Mouse (Mus musculus) lung, embryonic 15.5 days (tissue): ENCODE results near the gene Sycp2l. TPM values are rescaled to one million over a fixed set of nuclear protein-coding genes. Genes with fewer than 3 reads are reported as not detected.

Source experiments
- ATAC-seq: fragments of 200-750 bp; cut with Nextera tagmentation; 2 replicates; pipeline ENCODE4 v1.8.0; 2017; ENCODE audit warnings: moderate number of reproducible peaks, borderline replicate concordance; ENCODE audit not compliant: low FRiP score, low TSS enrichment; ENCODE audit errors: extremely low read depth
- H3K27ac ChIP-seq: fragments of 300-500 bp; sonication (generic); 2 replicates; pipeline ENCODE4 v1.5.1; 2015; ENCODE audit warnings: moderate library complexity, mild to moderate bottlenecking, inconsistent platforms
- H3K27me3 ChIP-seq: fragments of 300-500 bp; sonication (generic); 2 replicates; pipeline ENCODE4 v1.6.1; 2015; ENCODE audit warnings: inconsistent platforms
- H3K36me3 ChIP-seq: fragments of 300-500 bp; sonication (generic); 2 replicates; pipeline ENCODE4 v1.6.1; 2015; ENCODE audit warnings: inconsistent platforms
- H3K4me1 ChIP-seq: fragments of 300-500 bp; sonication (generic); 2 replicates; pipeline ENCODE4 v1.6.1; 2015; ENCODE audit warnings: inconsistent platforms
- H3K4me2 ChIP-seq: fragments of 300-500 bp; sonication (generic); 2 replicates; pipeline ENCODE4 v1.6.1; 2015; ENCODE audit warnings: inconsistent platforms, mild to moderate bottlenecking, moderate library complexity
- H3K4me3 ChIP-seq: fragments of 300-500 bp; sonication (generic); 2 replicates; pipeline ENCODE4 v1.5.1; 2015; ENCODE audit warnings: mild to moderate bottlenecking, inconsistent platforms
- H3K9ac ChIP-seq: fragments of 300-500 bp; sonication (generic); 2 replicates; pipeline ENCODE4 v1.6.1; 2015; ENCODE audit warnings: inconsistent platforms
- H3K9me3 ChIP-seq: fragments of 300-500 bp; sonication (generic); 2 replicates; pipeline ENCODE4 v1.6.1; 2016; ENCODE audit warnings: inconsistent platforms
- WGBS: fragments of 180-500 bp; shearing (Covaris S2); methylation state at CpG from one replicate; pipeline ENCODE4 v1.1.7; 2015; 5-methylcytosine and 5-hydroxymethylcytosine counted together
- polyA plus RNA-seq: library from polyadenylated mRNA; unstranded; fragments of >200 nt; fragmentation: Nextera tagmentation; extraction: Ambion mirVana; gene quantifications from 2 replicates; pipeline ENCODE4 v1.2.1, GENCODE M21; 2015

Sycp2l gene
- polyA plus RNA-seq, 1 experiment from 2014 or later = not detected

GRCm38 (mm10) chr13:41211276-41211675, 97.2 kb downstream of the Sycp2l start:
- WGBS = 78% methylated on average over 4 of the region's 4 CpGs

GRCm38 (mm10) chr13:41212558-41213322, 98.6 kb downstream of the Sycp2l start:
- Histone ChIP-seq H3K36me3 (no peaks in the 10 kb centered on the region), H3K4me1 (peaks cover 15% of the 10 kb centered on the region), H3K27ac (peak overlapping the region; percentile 41; the same call in 1 of the 2 replicates), H3K27me3 (no peaks in the 10 kb centered on the region), H3K9ac (no peak overlapping the region), H3K9me3 (no peaks in the 10 kb centered on the region), H3K4me2 (no peak overlapping the region), H3K4me3 (no peak overlapping the region)
- 33% methylated on average over 6 of the region's 6 CpGs for WGBS
- no peak for ATAC-seq

More at GRCm38 (mm10) chr13:41211276-41211675, 97.2 kb downstream of the Sycp2l start:
- no peak overlapping the region for H3K4me2 ChIP-seq
- H3K9ac ChIP-seq = no peak overlapping the region
- H3K4me3 ChIP-seq = no peak overlapping the region
- H3K27me3 ChIP-seq = no peaks in the 10 kb centered on the region
- H3K36me3 ChIP-seq = no peaks in the 10 kb centered on the region
- H3K9me3 ChIP-seq = no peaks in the 10 kb centered on the region
- H3K27ac ChIP-seq = no peak overlapping the region
- no peak for ATAC-seq
- H3K4me1 ChIP-seq = peaks cover 15% of the 10 kb centered on the region

- Histone ChIP-seq H3K4me1 (peaks cover 15% of the 10 kb centered on the region), H3K9ac (no peak overlapping the region), H3K9me3 (no peaks in the 10 kb centered on the region), H3K4me3 (no peak overlapping the region), H3K4me2 (no peak overlapping the region), H3K27me3 (no peaks in the 10 kb centered on the region), H3K36me3 (no peaks in the 10 kb centered on the region), H3K27ac (no peak overlapping the region)
- no peak for ATAC-seq
- WGBS = 79% methylated on average over 6 of the region's 6 CpGs
Observed at GRCm38 (mm10) chr13:41215669-41216068, 101.6 kb downstream of the Sycp2l start.

GRCm38 (mm10) chr13:41216236-41216635, 102.1 kb downstream of the Sycp2l start:
- H3K27me3 ChIP-seq = no peaks in the 10 kb centered on the region
- no peak overlapping the region for H3K4me2 ChIP-seq
- ATAC-seq = no peak
- WGBS = 63% methylated on average over 3 of the region's 3 CpGs
- H3K4me3 ChIP-seq = no peak overlapping the region
- no peak overlapping the region for H3K27ac ChIP-seq
- peaks cover 15% of the 10 kb centered on the region for H3K4me1 ChIP-seq
- no peak overlapping the region for H3K9ac ChIP-seq
- H3K9me3 ChIP-seq = no peaks in the 10 kb centered on the region
- no peaks in the 10 kb centered on the region for H3K36me3 ChIP-seq

GRCm38 (mm10) chr13:41219056-41219455, 104.9 kb downstream of the Sycp2l start:
- no peak overlapping the region for H3K9ac ChIP-seq
- H3K9me3 ChIP-seq = no peaks in the 10 kb centered on the region
- no peak overlapping the region; the same call in 1 of the 2 replicates for H3K4me2 ChIP-seq
- no peaks in the 10 kb centered on the region for H3K36me3 ChIP-seq
- H3K4me1 ChIP-seq = no peaks in the 10 kb centered on the region
- H3K27me3 ChIP-seq = no peaks in the 10 kb centered on the region
- no peak overlapping the region for H3K27ac ChIP-seq
- no peak for ATAC-seq
- 24% methylated on average over 1 of the region's 1 CpGs for WGBS
- no peak overlapping the region for H3K4me3 ChIP-seq

DNA sequence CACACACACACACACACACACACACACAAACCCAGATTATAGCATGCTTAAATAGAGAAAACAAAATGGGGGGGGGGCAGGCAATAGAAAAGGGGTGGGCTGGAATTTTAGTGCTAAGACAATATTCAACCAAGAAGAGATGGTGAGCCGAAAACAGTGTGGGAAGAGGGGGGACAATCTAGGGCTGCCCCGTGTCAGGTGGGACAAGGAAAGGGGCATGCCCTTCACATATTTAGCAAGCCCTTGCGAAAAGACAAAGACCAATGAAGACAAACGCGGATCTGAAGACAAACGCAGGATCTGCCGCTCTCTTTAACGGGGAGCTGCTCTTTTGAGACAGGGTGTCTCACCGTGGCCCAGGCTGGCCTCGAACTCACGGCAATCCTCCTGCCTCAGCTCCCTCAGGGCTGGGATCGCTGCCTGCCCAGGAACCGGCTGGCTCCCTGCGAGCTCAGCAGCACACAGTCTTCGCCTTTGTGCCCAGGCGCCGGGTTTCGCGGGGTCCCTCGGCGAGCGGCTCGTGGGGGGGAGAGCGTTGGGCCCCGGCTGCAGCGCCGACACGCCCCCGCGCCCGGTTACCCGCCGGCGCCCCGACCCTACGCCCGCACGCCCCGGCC, 105.7 kb downstream of the Sycp2l start:
- no peaks in the 10 kb centered on the region for H3K36me3 ChIP-seq
- H3K9ac ChIP-seq = peak overlapping the region; percentile 40; the same call in 1 of the 2 replicates
- peak overlapping the region; percentile 57 for H3K4me3 ChIP-seq
- 3% methylated on average over 30 of the region's 39 CpGs for WGBS
- H3K9me3 ChIP-seq = no peaks in the 10 kb centered on the region
- peak overlapping the region; percentile 87 for H3K4me2 ChIP-seq
- no peaks in the 10 kb centered on the region for H3K27me3 ChIP-seq
- ATAC-seq = peak; percentile 55; the same call in 1 of the 2 replicates
- H3K27ac ChIP-seq = no peak overlapping the region
- H3K4me1 ChIP-seq = no peaks in the 10 kb centered on the region

GRCm38 (mm10) chr13:41220304-41220834, 106.3 kb downstream of the Sycp2l start, which contains the start of gene Elovl2:
Elovl2 (minus strand) TSS chr13:41220405.
- Histone ChIP-seq H3K4me3 (peak within 1 kb of the TSS; percentile 57), H3K9ac (peak within 1 kb of the TSS; percentile 40; the same call in 1 of the 2 replicates), H3K27me3 (no peaks in the 10 kb centered on the region), H3K36me3 (no peaks in the 10 kb centered on the region), H3K9me3 (no peaks in the 10 kb centered on the region), H3K4me2 (peak within 1 kb of the TSS; percentile 87), H3K27ac (no peak within 1 kb of the TSS), H3K4me1 (no peaks in the 10 kb centered on the region)
- 2% methylated on average over 53 of the region's 77 CpGs for WGBS
- peak; percentile 93 for ATAC-seq

Other genes with a start within 250 kb of the Sycp2l start
- 60.7 and 63.1 TPM in 2 replicates for gene Pak1ip1, start 113.3 kb upstream of the Sycp2l start, polyA plus RNA-seq
- 215 and 225 TPM in 2 replicates for gene Tmem14c, start 98.0 kb upstream of the Sycp2l start, polyA plus RNA-seq
- 1.3 and 1.7 TPM in 2 replicates for gene Mak, start 34.6 kb upstream of the Sycp2l start, polyA plus RNA-seq
- gene Gcm2, start 3.3 kb upstream of the Sycp2l start, polyA plus RNA-seq = not detected in 2 replicates
- gene Elovl2, start 106.1 kb downstream of the Sycp2l start, polyA plus RNA-seq = 3.5 and 4.3 TPM in 2 replicates
- 11.8 and 12.7 TPM in 2 replicates for gene Smim13, start 135.5 kb downstream of the Sycp2l start, polyA plus RNA-seq
- gene Gm17364, start 159.7 kb downstream of the Sycp2l start, polyA plus RNA-seq = not detected in 2 replicates